Mouse (Mus musculus) limb, embryonic 14.5 days (tissue): ENCODE data around the gene Mctp2. TPM values are rescaled to one million over a fixed set of nuclear protein-coding genes. Genes with fewer than 3 reads are reported as not detected.

ENCODE experiments used
- ATAC-seq: fragments of 200-750 bp; cut with Nextera tagmentation; 2 replicates; pipeline ENCODE4 v1.8.0; 2017; ENCODE audit warnings: low read depth, moderate number of reproducible peaks, moderate TSS enrichment; ENCODE audit not compliant: low FRiP score
- DNase-seq: peaks from one replicate; pipeline ENCODE4 v3.0.0-alpha.2; 2015; ENCODE audit warnings: low spot score
- H3K27ac ChIP-seq: fragments of 300-500 bp; sonication (generic); replicated peaks from 2 replicates; pipeline ENCODE4 v1.5.1; 2014; ENCODE audit warnings: low read depth, mild to moderate bottlenecking, low read length, moderate library complexity, mixed read lengths
- H3K27me3 ChIP-seq: fragments of 300-500 bp; sonication (generic); 2 replicates; pipeline ENCODE4 v1.6.1; 2014; ENCODE audit warnings: low read length, mixed read lengths; ENCODE audit not compliant: control insufficient read depth, insufficient read depth
- H3K36me3 ChIP-seq: fragments of 300-500 bp; sonication (generic); 2 replicates; pipeline ENCODE4 v1.6.1; 2014; ENCODE audit warnings: mild to moderate bottlenecking, low read length, moderate library complexity, mixed read lengths; ENCODE audit not compliant: control insufficient read depth, insufficient read depth
- H3K4me1 ChIP-seq: fragments of 300-500 bp; sonication (generic); 2 replicates; pipeline ENCODE4 v1.6.1; 2014; ENCODE audit warnings: antibody characterized with exemption, low read length, mixed read lengths; ENCODE audit not compliant: control insufficient read depth, insufficient read depth
- H3K4me2 ChIP-seq: fragments of 300-500 bp; sonication (generic); replicated peaks from 2 replicates; pipeline ENCODE4 v1.6.1; 2014; ENCODE audit warnings: low read depth, mild to moderate bottlenecking, low read length, moderate library complexity; ENCODE audit not compliant: severe bottlenecking
- H3K4me3 ChIP-seq: fragments of 300-500 bp; sonication (generic); replicated peaks from 2 replicates; pipeline ENCODE4 v1.5.1; 2014; ENCODE audit warnings: low read length
- H3K9ac ChIP-seq: fragments of 300-500 bp; sonication (generic); 2 replicates; pipeline ENCODE4 v1.6.1; 2014; ENCODE audit warnings: mild to moderate bottlenecking, low read depth, low read length, moderate library complexity; ENCODE audit not compliant: severe bottlenecking
- H3K9me3 ChIP-seq: fragments of 300-500 bp; sonication (generic); 2 replicates; pipeline ENCODE4 v1.6.1; 2016; ENCODE audit warnings: low read length; ENCODE audit not compliant: control insufficient read depth
- POLR2A ChIP-seq: fragments of 200-500 bp; IDR thresholded peaks from 2 replicates; pipeline ENCODE4 v1.8.0; 2012; ENCODE audit warnings: inconsistent platforms, mild to moderate bottlenecking, moderate library complexity, borderline replicate concordance; ENCODE audit not compliant: insufficient read depth, insufficient read length; ENCODE audit errors: extremely low read depth
- WGBS: fragments of 180-500 bp; shearing (Covaris S2); extraction: QIAGEN DNeasy Blood & Tissue Kit; methylation state at CpG from one replicate; pipeline ENCODE4 v1.1.7; 2014; 5-methylcytosine and 5-hydroxymethylcytosine counted together
- polyA plus RNA-seq, 2 experiments: library from polyadenylated mRNA; depleted of rRNA in 1 of 2; stranded (reverse) in 1 of 2; unstranded in 1 of 2; fragments of >200 nt; fragmentation: Nextera tagmentation in 1 of 2; extraction: Ambion mirVana in 1 of 2; gene quantifications; 2 replicates each; pipeline versions ENCODE4 v1.2.1 to v1.2.3; 2012 to 2014

Mctp2 gene
- polyA plus RNA-seq (2012; rRNA removed), result 0.47 and 1.0 TPM in 2 replicates
- polyA plus RNA-seq (2014; fragmentation: Nextera tagmentation; extraction: Ambion mirVana), result 0.89 and 1.3 TPM in 2 replicates

DNA sequence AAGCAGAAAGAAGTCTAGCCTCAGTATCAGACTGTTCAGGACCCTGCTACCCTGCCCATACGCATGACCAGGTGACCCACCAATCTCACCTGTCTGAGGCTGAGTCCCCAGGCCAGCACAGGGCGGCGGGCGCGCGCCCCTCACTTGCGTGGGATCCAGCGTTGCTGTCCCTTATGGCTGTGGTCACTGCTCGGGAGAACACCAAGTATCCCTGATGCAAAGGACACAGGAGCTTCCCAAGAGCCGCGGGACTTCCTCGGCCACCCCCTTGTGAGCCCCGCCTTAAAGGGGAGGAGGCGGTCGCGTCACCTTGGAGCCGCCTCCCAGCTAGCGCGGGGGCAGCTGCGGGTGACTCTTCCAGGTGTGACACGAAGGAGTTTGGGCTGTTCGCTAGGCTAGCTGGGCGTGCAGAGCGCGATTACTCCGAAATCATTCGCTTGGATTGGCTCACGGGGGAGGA lies at the start of gene Mctp2:
Mctp2 (minus strand) TSS at position 227 of the 460 bp plus-strand sequence.
- no peak for TF ChIP-seq POLR2A

GRCm38 (mm10) chr7:72345901-72346300 lies 39.5 kb upstream of the Mctp2 start:
- TF ChIP-seq POLR2A, result no peak
- H3K27me3 ChIP-seq, result no peaks in the 10 kb centered on the region
- no peak overlapping the region for H3K4me3 ChIP-seq
- no peaks in the 10 kb centered on the region for H3K4me1 ChIP-seq
- DNase-seq (no peak), ATAC-seq (no peak)
- no peak overlapping the region for H3K9ac ChIP-seq
- no peaks in the 10 kb centered on the region for H3K36me3 ChIP-seq
- no peaks in the 10 kb centered on the region for H3K9me3 ChIP-seq
- H3K27ac ChIP-seq, result no peak overlapping the region
- no peak overlapping the region for H3K4me2 ChIP-seq

More for the DNA sequence above, at the start of gene Mctp2:
- DNase-seq, result peak; percentile 58
- no peaks in the 10 kb centered on the region for H3K9me3 ChIP-seq
- peak within 1 kb of the TSS; percentile 97 for H3K4me2 ChIP-seq
- 0 out of 2 replicates have a peak within 1 kb of the TSS, but pooled peaks have one; percentile 14 for H3K27ac ChIP-seq
- WGBS, result under 1% methylated on average over 26 of the region's 28 CpGs
- peak within 1 kb of the TSS; percentile 52 for H3K4me3 ChIP-seq
- H3K9ac ChIP-seq, result peak within 1 kb of the TSS; percentile 43
- H3K27me3 ChIP-seq, result no peaks in the 10 kb centered on the region
- no peaks in the 10 kb centered on the region for H3K36me3 ChIP-seq
- ATAC-seq, result peak; percentile 81
- H3K4me1 ChIP-seq, result peaks cover 6% of the 10 kb centered on the region; the same call in 1 of the 2 replicates

DNA sequence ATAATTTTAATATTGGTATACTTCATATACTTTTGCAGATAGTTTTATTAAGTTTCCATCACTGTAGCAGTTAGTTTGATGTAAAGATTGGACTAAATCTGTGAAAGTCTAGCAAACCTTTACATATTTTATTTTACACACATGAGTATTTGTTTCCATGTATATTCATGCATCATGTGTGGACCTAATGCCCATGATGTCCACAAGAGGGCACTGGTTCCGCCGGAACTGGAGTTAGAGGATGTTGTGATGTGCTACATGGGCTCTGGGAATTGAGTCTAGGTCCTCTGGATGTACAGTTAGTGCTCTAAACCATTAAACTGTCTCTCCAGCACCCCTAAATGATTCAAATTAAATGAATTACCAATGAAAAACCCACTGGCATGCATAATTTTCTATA lies 37.3 kb upstream of the Mctp2 start:
- Histone ChIP-seq H3K27ac (no peak overlapping the region), H3K9me3 (no peaks in the 10 kb centered on the region), H3K9ac (no peak overlapping the region), H3K4me1 (no peaks in the 10 kb centered on the region), H3K36me3 (no peaks in the 10 kb centered on the region), H3K27me3 (no peaks in the 10 kb centered on the region), H3K4me2 (no peak overlapping the region), H3K4me3 (no peak overlapping the region)
- TF ChIP-seq POLR2A, result no peak
- ATAC-seq (no peak), DNase-seq (no peak)
- 68% methylated on average over 2 of the region's 2 CpGs for WGBS

GRCm38 (mm10) chr7:72342822-72343221 lies 36.4 kb upstream of the Mctp2 start:
- no peaks in the 10 kb centered on the region for H3K9me3 ChIP-seq
- no peak overlapping the region for H3K4me2 ChIP-seq
- no peak overlapping the region for H3K27ac ChIP-seq
- ATAC-seq (no peak), DNase-seq (no peak)
- no peaks in the 10 kb centered on the region for H3K27me3 ChIP-seq
- 60% methylated on average over 2 of the region's 2 CpGs for WGBS
- no peak for TF ChIP-seq POLR2A
- H3K36me3 ChIP-seq, result no peaks in the 10 kb centered on the region
- H3K9ac ChIP-seq, result no peak overlapping the region
- no peaks in the 10 kb centered on the region for H3K4me1 ChIP-seq
- H3K4me3 ChIP-seq, result no peak overlapping the region

DNA sequence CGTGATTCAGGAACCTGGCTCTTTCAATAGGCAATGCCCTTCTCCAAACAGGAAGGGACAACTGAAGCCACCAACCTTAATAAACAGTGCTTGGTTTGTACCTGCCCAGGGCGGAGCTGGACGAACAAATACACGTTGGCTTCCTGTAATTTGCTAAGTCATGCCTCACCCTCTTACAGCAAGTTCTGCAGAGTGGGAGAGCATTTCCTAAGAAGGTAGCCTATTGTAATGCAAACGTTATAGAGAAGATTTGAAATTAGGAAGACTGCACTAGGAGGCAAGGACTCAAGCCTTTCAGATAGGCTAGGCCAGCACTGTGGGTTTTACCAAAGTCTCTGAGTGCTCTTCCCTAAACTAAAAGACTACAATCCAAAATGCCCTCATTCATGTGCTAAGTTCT lies 19.6 kb upstream of the Mctp2 start:
- H3K27me3 ChIP-seq, result no peaks in the 10 kb centered on the region
- no peak overlapping the region for H3K27ac ChIP-seq
- no peak for TF ChIP-seq POLR2A
- WGBS, result 75% methylated on average over 5 of the region's 5 CpGs
- DNase-seq (no peak), ATAC-seq (no peak)
- no peak overlapping the region for H3K4me2 ChIP-seq
- H3K4me1 ChIP-seq, result no peaks in the 10 kb centered on the region
- H3K9me3 ChIP-seq, result no peaks in the 10 kb centered on the region
- no peak overlapping the region for H3K9ac ChIP-seq
- no peak overlapping the region for H3K4me3 ChIP-seq
- no peaks in the 10 kb centered on the region for H3K36me3 ChIP-seq

DNA sequence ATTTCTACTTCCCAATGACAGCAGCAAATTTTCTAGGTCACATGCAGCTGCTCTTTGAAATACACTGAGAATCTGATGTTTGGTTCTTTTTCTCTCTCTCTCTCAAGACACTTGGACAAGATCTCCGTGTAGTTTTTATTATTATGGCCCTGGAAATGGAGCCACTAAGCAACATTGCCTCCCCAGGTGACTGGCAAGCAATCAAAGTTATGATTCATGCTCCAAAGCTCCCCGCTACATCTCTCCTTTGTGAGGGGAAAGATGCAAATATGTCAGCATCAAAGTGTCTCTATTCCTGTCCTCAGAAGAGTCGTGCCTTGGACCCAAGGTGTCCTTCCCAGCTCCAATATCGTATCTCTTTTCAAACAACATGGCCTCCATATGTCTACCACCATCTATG lies 14.5 kb upstream of the Mctp2 start:
- H3K4me3 ChIP-seq, result no peak overlapping the region
- TF ChIP-seq POLR2A, result no peak
- no peak overlapping the region for H3K4me2 ChIP-seq
- H3K9me3 ChIP-seq, result no peaks in the 10 kb centered on the region
- H3K9ac ChIP-seq, result no peak overlapping the region
- H3K4me1 ChIP-seq, result no peaks in the 10 kb centered on the region
- H3K27ac ChIP-seq, result no peak overlapping the region
- no peaks in the 10 kb centered on the region for H3K27me3 ChIP-seq
- 71% methylated on average over 4 of the region's 4 CpGs for WGBS
- DNase-seq (no peak), ATAC-seq (no peak)
- no peaks in the 10 kb centered on the region for H3K36me3 ChIP-seq
